Mouse (Mus musculus): ENCODE results near the gene Tnfaip8l2. TPM values are rescaled to one million over a fixed set of nuclear protein-coding genes. Genes with fewer than 3 reads are reported as not detected.
"Not testable (repeated sequence)": the region's sequence is repeated elsewhere in the genome, so short reads cannot be mapped to it uniquely, and the experiment has no call there.

Gene Tnfaip8l2
- total RNA-seq, 2 experiments from 2014 or later: 2.6 to 3.1 TPM

GRCm38 (mm10) chr3:95159987-95160963, 18.1 kb upstream of the Tnfaip8l2 start, which contains the start of gene Sema6c:
TSS of gene Sema6c (plus strand) at chr3:95160457.
- DNase-seq (ENCODE audit: low spot score in 2 of 2): peak; percentile 84 to 91

DNA sequence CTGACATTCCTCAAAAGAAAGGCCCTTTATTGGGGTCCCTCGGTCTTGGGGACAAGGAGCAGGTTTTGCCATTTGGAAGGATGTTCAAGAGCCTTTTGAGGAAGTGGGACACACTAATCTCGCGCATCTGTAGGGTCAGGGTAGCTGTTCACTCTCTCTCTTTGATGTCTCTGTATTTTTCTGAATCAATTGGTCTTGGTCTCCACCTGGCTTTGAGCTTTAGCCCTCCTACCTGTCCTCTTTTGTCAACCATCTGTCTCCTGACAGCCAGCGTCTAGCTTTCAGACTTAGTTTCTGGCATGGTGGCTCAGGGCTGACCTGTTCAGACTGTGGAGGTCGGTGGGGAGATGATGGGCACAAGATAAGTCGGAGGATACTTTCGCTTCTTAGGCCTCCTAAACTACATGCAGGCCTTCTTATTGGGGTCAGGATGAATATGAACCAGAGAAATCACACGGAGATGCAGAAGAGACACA, 17.4 kb upstream of the Tnfaip8l2 start:
- DNase-seq (ENCODE audit: low spot score in 2 of 2): no peak

DNA sequence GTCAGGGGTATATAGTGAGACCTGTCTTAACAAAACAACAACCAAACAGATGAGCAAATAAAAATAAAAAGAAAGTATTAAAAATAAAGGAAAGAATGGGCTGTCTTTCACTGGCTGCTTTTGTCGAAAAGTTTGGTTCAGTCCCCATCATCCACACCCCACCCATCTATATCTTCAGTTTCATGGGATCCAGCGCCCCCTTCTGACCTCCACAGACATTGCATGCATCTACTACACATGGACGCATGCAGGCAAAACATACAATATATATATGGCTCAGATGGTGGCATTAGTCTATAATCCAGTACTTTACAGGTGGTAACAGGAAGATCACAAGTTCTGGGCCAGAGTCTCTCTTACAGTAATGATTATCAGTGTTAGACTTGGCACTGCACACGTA, 11.7 kb upstream of the Tnfaip8l2 start:
- no peak for DNase-seq (ENCODE audit: low spot score in 2 of 2)

- no peak for DNase-seq (ENCODE audit: low spot score in 2 of 2)
Measured at GRCm38 (mm10) chr3:95147924-95148323, 5.8 kb upstream of the Tnfaip8l2 start.

DNA sequence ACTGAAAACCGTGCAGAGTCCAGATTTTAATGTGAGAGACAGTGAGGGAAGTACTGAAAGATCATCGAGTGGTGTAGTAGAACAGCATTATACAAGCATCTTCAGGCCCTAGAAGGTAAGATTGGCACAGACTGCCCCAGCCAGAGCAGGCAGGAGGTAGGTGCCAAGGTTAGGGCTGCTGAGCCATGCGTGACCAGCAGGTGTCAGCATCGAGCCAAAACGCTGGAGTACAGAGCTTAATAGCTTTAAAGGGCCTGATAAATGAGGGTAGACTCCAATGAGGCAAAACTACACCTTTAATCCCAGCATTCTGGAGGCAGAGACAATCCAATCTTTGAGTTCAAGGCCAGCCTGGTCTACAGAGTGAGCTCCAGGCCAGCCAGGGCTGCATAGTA, 454 bp upstream of the Tnfaip8l2 start:
- DNase-seq (ENCODE audit: low spot score in 2 of 2): peak; percentile 69 to 91

GRCm38 (mm10) chr3:95141474-95141873, 686 bp downstream of the Tnfaip8l2 start:
- DNase-seq (ENCODE audit: low spot score in 2 of 2): no peak

GRCm38 (mm10) chr3:95140795-95141194, 1.4 kb downstream of the Tnfaip8l2 start:
- DNase-seq (ENCODE audit: low spot score in 2 of 2): no peak

- DNase-seq (ENCODE audit: low spot score in 2 of 2): no peak
Measured at GRCm38 (mm10) chr3:95140289-95140595, 1.9 kb downstream of the Tnfaip8l2 start.

- DNase-seq (ENCODE audit: low spot score in 2 of 2): no peak
Measured at GRCm38 (mm10) chr3:95139586-95140288, 2.4 kb downstream of the Tnfaip8l2 start.

- DNase-seq (ENCODE audit: low spot score in 2 of 2): no peak
Measured at GRCm38 (mm10) chr3:95136336-95136735, 5.8 kb downstream of the Tnfaip8l2 start.

- DNase-seq (ENCODE audit: low spot score in 2 of 2): no peak
Measured at GRCm38 (mm10) chr3:95135433-95136052, 6.6 kb downstream of the Tnfaip8l2 start.

- peak in 1 of 2 experiments; percentile 56 for DNase-seq (ENCODE audit: low spot score in 2 of 2)
Measured at GRCm38 (mm10) chr3:95135023-95135422, 7.1 kb downstream of the Tnfaip8l2 start.

- not testable (repeated sequence) for DNase-seq (ENCODE audit: low spot score in 2 of 2)
Measured at GRCm38 (mm10) chr3:95134133-95134532, 8.0 kb downstream of the Tnfaip8l2 start.

GRCm38 (mm10) chr3:95133680-95134101, 8.5 kb downstream of the Tnfaip8l2 start, which contains the start of the genes Scnm1 and Lysmd1:
TSS of gene Scnm1 (minus strand) at chr3:95134011.
TSS of gene Lysmd1 (plus strand) at chr3:95134088.
- peak; percentile 90 to 95 for DNase-seq (ENCODE audit: low spot score in 2 of 2)

DNA sequence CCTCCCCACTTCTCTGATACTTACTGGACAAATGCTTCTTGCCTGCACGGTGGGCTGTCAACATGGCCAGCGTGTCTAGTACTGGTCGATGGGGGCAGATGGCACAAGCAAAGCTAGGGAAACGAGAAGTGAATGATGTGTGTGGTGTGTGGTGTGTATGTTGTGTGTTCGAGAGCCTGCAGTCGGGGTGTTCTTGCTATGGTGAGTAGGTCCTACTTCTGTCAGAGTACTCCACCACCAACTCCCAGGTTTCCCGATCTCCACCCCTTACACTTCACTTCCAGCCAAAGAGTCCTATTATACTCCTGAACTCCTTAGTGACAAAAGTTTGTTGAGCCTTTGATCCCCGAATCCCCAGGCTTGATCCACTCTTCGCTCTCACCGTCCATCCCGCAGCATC, 9.0 kb downstream of the Tnfaip8l2 start:
- no peak for DNase-seq (ENCODE audit: low spot score in 2 of 2)

GRCm38 (mm10) chr3:95132389-95132788, 9.8 kb downstream of the Tnfaip8l2 start:
- DNase-seq (ENCODE audit: low spot score in 2 of 2): not testable (repeated sequence)

DNA sequence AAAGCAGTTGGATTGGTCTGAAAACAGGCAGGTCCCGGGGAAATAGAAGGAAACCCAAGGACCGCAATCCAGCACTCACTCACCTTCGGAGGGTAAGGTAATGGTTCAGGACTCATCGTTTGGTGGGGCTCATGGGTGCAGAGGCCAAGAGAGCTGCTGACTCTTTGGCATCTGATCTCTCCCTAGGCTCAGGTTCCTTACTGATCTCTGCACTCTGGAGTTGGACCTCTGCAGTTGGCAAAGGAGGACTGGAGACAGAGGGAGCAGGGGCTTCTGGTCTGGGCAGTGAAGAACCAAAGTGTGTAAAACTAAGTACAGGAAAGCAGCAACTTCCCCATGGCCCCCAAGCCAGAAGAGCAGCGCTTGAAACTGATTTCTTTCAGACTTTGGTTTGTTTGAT, 12.1 kb downstream of the Tnfaip8l2 start:
- no peak for DNase-seq (ENCODE audit: low spot score in 2 of 2)

- DNase-seq (ENCODE audit: low spot score in 2 of 2): no peak
Measured at GRCm38 (mm10) chr3:95129226-95129651, 12.9 kb downstream of the Tnfaip8l2 start.

- DNase-seq (ENCODE audit: low spot score in 2 of 2): peak in 1 of 2 experiments; percentile 37
Measured at GRCm38 (mm10) chr3:95124972-95125371, 17.2 kb downstream of the Tnfaip8l2 start.

GRCm38 (mm10) chr3:95124246-95124645, 17.9 kb downstream of the Tnfaip8l2 start, which contains the start of gene Tmod4:
TSS of gene Tmod4 (plus strand) at chr3:95124476.
- no peak for DNase-seq (ENCODE audit: low spot score in 2 of 2)

DNA sequence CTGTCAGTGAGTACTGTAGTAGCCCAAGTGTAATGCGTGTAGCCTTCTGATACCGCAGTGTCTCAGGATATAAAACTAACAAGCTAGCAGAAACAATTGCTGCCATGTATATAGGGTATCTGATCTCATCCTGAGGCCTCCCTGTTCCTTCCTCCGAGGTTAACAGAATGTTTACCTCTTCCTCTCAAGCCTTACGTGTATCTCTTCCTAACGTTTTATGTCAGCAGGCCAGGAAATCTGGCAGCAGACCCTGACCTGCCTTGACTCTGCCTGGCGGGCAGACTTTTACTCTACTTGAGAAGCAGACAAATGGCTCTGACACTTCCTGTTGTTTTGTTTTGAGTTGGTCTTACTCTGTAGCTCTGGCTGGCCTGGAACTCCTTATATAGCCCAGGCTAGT, 20.6 kb downstream of the Tnfaip8l2 start:
- no peak for DNase-seq (ENCODE audit: low spot score in 2 of 2)
